Mouse (Mus musculus) hindlimb bud, embryonic 11.5 days (tissue): Measurements from ENCODE around the gene Lrrc4b.

Experiments
- DNase-seq: peaks from one replicate; pipeline ENCODE4 v3.0.0-alpha.2; 2012; ENCODE audit warnings: low read depth, low spot score; ENCODE audit errors: extremely low spot score

The Lrrc4b gene

GRCm38 (mm10) chr7:44428968-44429521 is at the start of gene Lrrc4b:
Lrrc4b (plus strand) TSS chr7:44429018.
- DNase-seq: no peak

- DNase-seq: no peak
Measured at GRCm38 (mm10) chr7:44382541-44382940, 46.3 kb upstream of the Lrrc4b start.

DNA sequence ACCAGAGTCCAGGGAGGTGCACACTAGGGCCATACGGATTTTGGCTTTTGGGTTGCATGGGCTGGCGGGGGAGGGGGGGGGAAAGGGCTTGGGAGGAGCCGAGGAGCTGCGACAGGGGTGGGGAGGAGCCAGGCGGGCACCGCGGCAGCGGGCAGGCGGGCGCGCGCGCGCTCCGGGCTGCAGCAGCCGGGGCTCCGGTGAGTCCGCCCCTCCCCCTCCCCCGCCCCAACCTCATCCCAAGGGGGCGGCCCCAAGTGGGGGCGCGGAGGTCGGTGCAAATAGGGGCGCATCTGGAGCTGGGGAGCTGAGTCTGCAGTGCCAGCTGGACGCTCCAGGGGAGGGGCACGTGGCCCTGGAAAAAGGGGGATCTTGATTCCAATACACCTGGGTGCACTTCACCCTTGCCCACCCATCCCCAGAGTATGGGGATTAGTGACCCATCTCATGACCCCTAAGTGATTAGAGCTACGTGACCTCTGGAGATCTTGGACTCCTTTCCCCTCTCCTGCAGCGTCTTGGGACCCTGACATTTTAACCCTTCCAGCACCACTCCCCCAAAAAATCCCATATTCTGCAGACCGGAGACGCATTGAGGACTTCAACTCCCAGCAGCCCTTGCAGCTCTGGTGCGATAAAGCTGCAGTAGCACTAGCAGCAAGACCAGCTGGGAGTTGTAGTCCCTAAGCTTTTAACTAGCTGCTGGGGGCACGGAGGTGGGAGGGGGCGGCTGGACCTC is 44.7 kb upstream of the Lrrc4b start, which contains the start of gene Syt3:
Syt3 (plus strand) TSS at position 123 of the 736 bp plus-strand sequence.
- no peak for DNase-seq

DNA sequence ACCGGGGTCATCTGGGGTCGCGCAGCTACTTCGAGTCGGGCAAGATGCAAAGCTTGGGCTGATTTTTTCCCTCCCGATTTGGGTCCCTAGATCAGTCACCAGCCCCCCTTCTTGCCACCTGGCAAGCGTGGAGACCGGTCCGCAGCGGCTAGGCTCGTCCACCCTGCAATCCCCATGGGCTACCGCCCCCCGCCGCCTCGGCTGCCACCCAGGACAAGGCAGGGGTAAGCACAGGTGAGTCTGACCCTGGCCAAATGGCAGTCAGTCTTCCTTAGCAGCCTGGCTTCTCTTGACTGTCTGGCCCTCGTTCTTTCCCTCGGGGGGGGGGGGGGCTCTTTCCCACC is 44.1 kb upstream of the Lrrc4b start:
- no peak for DNase-seq

DNA sequence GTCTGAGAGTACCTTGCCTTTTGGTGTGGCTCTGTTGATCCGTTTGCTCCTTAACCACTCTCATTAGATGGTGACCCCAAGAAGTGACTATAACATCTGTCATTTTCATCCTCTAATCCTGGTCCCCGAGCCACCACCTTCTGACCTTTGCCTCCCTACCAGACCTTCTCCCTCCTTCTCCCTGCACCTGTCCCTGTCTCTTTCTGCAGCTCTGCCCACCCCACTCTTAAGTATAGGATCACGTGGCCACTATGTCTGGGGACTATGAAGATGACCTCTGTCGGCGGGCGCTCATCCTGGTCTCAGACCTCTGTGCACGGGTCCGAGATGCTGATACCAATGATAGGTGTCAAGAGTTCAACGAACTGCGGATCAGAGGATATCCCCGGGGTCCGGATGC is 43.1 kb upstream of the Lrrc4b start, which contains the start of gene 1700008O03Rik:
1700008O03Rik (minus strand) TSS at position 101 of the 400 bp plus-strand sequence.
- DNase-seq: no peak

DNA sequence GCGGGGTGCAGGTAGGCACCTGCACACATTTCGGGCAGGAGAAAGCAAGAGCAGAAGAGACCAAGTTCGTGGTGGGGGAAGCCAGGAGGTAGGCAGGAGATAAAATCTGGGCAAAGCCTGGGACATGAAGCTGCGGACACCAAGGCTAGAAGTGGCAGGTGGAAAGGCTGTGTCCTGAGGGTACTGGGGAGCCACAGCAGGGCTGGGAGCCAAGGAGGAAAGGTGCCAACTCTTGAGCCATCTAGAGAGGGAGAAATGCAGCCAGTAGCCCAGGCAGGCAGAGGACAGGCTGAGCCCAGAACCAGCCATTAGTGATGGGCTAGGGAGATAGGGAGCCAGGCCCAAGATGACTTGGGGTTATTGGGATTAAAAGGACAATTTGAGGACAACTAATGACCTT is 37.0 kb upstream of the Lrrc4b start:
- no peak for DNase-seq

DNA sequence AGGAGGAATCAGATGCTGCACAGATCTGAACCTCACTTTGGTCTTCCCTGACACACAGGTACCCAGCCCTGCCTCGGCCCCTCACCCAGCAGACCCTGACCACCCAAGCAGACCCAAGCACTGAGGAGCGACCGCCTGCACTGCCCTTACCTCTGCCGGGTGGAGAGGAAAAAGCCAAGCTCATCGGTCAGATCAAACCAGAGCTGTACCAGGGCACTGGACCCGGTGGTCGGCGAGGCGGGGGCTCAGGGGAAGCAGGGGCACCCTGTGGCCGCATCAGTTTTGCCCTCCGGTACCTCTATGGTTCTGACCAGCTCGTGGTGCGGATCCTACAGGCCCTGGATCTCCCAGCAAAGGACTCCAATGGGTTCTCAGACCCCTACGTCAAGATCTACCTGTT is 36.5 kb upstream of the Lrrc4b start:
- no peak for DNase-seq

DNA sequence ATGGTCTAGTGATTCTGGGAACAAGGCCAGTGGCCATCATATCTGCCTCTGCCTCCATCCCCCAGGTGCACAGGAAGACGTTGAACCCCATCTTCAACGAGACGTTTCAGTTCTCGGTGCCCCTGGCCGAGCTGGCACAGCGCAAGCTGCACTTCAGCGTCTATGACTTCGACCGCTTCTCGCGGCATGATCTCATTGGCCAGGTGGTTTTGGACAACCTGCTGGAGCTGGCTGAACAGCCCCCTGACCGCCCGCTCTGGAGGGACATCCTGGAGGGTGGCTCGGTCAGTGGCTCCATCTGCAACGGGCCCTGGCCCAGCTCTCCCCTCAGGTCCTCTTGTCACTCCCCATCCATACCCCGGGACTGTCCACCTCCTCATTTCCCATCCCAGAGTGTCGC is 35.5 kb upstream of the Lrrc4b start:
- DNase-seq: no peak

- DNase-seq: no peak
Measured at GRCm38 (mm10) chr7:44398570-44398969, 30.2 kb upstream of the Lrrc4b start.

GRCm38 (mm10) chr7:44401673-44402072 is 27.1 kb upstream of the Lrrc4b start:
- DNase-seq: no peak

- peak; percentile 100 for DNase-seq
Measured at GRCm38 (mm10) chr7:44405346-44406014, 23.3 kb upstream of the Lrrc4b start.

DNA sequence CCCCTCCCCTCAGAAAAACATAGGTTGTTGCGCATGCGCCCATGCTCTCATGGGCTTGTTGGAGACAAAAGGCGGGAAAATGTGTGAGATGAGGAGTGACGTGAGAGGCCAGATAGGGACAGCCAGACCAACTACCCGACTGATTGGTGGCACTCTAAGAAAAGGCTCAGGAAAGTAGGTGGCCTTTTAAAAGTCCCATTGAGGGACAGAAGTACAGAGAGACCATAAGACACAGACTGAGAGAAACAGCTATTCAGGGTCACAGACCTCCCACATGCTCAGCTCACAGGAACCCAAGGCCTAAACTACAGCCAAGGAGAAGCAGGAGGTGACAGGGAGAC is 22.8 kb upstream of the Lrrc4b start:
- DNase-seq: no peak

DNA sequence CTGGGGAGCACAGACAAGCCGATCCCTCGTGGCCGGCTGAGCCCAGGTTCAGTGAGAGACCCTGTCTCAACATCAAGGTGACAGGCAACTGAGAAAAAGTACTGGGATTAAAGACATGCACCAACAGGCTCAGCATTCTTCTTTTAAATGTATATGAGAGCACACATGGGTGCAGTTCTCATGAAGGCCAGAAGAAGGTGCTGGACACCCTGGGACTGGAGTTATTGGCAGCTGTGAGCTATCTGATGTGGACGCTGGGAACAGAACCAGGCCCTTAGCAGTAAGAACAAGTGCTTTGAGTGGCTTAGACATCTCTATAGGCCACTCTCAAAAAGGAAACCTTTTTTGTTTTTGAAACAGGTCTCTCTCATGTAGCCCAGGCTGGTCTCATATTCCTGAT is 17.7 kb upstream of the Lrrc4b start:
- DNase-seq: no peak

DNA sequence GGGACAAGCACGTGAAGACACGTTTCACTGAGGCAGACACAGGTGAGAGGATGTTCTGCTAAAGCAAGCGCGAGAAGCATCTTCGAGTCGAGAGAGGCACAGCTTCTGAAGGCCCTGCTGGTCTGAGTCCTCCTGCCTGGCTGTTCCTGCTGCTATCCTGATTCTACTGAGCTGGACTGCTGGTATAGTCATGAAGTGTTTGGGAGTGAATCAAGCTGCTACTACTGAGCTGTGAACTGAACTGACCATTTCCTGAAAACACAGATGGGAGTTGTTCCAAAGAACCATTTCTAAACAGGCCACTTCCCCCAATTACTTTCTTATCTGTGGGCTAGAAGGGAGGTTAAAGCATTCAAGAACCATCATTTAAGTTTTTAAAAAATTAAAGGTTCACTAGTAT is 15.5 kb upstream of the Lrrc4b start:
- no peak for DNase-seq

GRCm38 (mm10) chr7:44427666-44428065 is 1.2 kb upstream of the Lrrc4b start:
- DNase-seq: no peak

- DNase-seq: no peak
Measured at GRCm38 (mm10) chr7:44428171-44428950, 457 bp upstream of the Lrrc4b start.

GRCm38 (mm10) chr7:44429534-44430488 is 993 bp downstream of the Lrrc4b start:
- DNase-seq: no peak

- no peak for DNase-seq
Measured at GRCm38 (mm10) chr7:44432550-44432949, 3.7 kb downstream of the Lrrc4b start.

DNA sequence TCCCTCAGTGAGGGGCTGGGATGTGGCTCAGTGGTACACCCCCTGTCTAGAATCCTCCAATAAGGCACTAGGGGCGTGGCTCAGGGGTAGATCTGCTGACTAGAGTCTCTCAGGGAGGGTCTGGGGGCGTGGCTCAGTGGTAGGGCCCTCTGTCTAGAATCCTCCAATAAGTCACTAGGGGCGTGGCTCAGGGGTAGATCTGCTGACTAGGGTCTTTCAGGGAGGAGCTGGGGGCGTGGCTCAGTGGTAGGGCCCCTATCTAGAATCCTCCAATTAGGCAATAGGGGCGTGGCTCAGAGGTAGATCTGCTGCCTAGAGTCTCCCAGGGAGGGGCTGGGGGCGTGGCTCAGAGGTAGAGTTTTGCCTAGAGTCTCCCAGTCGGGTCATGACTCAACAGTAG is 4.6 kb downstream of the Lrrc4b start:
- DNase-seq: peak; percentile 20

- DNase-seq: no peak
Measured at GRCm38 (mm10) chr7:44434089-44434488, 5.3 kb downstream of the Lrrc4b start.
